Mouse (Mus musculus): Measurements from ENCODE around the gene Mum1l1.

DNA sequence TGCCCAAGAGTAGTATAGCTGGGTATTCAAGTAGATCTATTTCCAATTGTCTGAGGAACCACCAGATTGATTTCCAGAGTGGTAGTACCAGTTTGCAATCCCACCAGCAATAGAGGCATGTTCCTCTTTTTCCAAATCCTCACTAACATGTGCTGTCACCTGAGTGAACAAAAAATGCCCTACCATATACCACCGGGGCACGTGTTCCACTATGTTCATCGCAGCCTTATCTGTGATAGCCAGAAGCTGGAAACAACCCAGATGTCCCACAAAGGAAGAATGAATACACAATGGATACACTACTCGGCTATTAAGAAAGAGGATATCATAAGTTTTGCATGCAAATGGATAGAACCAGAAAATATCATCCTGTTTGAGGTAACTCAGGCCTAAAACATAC is 72.1 kb downstream of the Mum1l1 start:
- TF ChIP-seq MAX (IDR thresholded peaks at IDR 0.05; ENCODE audit: low read length) (no peak), CTCF (conservative IDR thresholded peaks at IDR 0.05 in 1 of 2, IDR thresholded peaks at IDR 0.05 in 1 of 2; ENCODE audit: low read depth in 2 of 2, low read length in 2 of 2) (no peak), ZKSCAN1 (IDR thresholded peaks at IDR 0.05; ENCODE audit: borderline replicate concordance, low read depth, low read length) (no peak), POLR2AphosphoS2 (IDR thresholded peaks at IDR 0.05; ENCODE audit: low read depth, low read length) (no peak), ETS1 (conservative IDR thresholded peaks at IDR 0.05; ENCODE audit: low read depth, low read length) (no peak), HCFC1 (IDR thresholded peaks at IDR 0.05; ENCODE audit: low read depth, low read length) (no peak), POLR2A (IDR thresholded peaks at IDR 0.05; ENCODE audit: low read depth, low read length) (no peak), CHD2 (IDR thresholded peaks at IDR 0.05; ENCODE audit: low read length) (no peak), EP300 (IDR thresholded peaks at IDR 0.05; ENCODE audit: low read length) (no peak), PAX5 (IDR thresholded peaks at IDR 0.05; ENCODE audit: low read length) (no peak), USF1 (IDR thresholded peaks at IDR 0.05; ENCODE audit: low read depth, low read length) (no peak), ZC3H11A (IDR thresholded peaks at IDR 0.05; ENCODE audit: low read depth, low read length) (no peak), MAZ (IDR thresholded peaks at IDR 0.05; ENCODE audit: low read depth, low read length) (no peak), KAT2A (IDR thresholded peaks at IDR 0.05; ENCODE audit: insufficient replicate concordance, low read length) (no peak)
